Mouse (Mus musculus): Measurements from ENCODE around the gene Ankrd13b. TPM values are rescaled to one million over a fixed set of nuclear protein-coding genes. Genes with fewer than 3 reads are reported as not detected.

The Ankrd13b gene
- polyA plus RNA-seq, 3 experiments from 2014 or later, result 0.39 to 1.6 (median 0.91) TPM

DNA sequence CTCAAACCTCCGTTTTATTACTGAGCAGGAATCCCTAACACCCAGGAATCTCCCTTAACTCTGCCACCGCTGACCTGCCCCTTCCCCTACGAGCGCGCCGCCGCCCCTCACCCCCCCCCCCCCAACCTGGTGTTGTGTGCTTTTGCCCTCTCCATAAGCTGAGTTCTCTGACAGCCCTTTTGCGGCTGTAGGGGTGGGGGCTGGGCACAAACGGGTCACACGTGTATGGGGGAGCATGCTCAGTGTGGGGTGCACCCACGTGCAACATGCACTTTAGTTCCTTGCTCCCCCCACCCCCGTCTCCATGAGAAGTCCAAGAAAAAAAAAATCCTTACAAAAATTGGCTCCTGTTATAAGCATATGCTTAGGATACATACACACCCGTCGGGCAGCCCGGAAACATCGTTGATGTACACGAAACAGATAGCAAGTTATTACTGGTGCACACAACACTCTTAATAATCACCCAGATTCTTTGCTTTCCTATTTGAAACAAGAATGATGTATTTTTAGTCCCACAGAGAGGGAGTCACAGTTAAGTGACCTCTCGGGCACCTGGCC lies 2.9 kb upstream of the Ankrd13b start:
- no peak for ATAC-seq

DNA sequence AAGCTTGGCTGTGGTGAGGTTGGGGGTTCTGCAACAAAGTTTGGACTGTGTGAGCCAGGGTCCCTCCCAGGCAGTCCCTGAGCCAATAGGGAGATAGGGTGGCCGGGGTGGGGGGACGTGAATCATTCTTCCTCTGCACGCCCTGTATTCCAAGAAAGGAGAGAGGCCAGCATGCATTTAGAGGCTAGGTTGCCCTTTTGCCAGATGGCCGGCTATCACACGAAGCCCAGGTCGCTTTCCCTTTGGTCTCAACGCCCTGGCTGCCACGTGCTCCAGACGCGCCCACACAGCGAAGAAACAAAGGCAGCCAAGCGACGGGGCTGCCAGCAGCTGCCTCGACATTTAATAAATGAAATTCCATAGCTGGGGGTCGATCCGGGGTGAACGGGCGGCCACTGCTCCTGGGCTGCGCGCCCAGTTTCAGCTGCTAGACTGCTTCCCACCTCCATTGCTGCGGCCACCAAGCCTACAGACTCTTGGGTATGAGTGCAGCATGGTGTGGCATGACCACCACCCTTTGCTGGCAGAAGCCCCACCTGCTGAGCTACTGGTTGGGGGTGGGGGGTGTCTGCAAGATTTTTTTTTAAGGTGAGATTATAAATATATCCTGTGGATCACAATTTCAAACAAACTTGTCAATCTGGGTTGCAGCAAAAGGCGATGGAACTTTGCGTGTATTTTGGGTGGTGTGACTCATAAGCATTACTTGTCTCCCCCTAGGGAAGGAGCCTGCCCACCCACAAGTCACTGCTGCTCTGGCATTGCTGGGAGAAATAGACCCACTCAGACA lies 2.2 kb upstream of the Ankrd13b start:
- ATAC-seq, result peak; percentile 3

DNA sequence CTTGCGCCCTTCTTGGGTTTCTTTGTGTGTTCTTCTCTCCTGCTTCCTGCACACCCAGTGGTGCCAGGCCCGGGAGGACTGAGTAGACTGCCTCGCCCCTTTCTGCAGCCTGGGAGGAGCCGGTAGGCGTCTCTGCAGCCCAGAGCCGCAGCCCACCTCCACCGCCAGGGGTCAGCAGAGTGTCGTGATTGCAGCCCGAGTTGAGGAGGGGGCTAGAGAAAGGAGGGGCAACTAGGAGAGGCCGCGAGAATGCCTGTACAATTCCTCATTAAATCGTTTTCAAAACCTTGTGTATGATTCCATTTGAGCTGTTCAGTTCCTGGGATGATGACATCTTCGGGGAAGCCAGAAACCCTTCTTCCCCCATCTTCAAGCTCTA lies 1.6 kb upstream of the Ankrd13b start:
- ATAC-seq, result peak; percentile 73

- no peak for ATAC-seq
Measured at GRCm38 (mm10) chr11:77490451-77490850, 973 bp upstream of the Ankrd13b start.

DNA sequence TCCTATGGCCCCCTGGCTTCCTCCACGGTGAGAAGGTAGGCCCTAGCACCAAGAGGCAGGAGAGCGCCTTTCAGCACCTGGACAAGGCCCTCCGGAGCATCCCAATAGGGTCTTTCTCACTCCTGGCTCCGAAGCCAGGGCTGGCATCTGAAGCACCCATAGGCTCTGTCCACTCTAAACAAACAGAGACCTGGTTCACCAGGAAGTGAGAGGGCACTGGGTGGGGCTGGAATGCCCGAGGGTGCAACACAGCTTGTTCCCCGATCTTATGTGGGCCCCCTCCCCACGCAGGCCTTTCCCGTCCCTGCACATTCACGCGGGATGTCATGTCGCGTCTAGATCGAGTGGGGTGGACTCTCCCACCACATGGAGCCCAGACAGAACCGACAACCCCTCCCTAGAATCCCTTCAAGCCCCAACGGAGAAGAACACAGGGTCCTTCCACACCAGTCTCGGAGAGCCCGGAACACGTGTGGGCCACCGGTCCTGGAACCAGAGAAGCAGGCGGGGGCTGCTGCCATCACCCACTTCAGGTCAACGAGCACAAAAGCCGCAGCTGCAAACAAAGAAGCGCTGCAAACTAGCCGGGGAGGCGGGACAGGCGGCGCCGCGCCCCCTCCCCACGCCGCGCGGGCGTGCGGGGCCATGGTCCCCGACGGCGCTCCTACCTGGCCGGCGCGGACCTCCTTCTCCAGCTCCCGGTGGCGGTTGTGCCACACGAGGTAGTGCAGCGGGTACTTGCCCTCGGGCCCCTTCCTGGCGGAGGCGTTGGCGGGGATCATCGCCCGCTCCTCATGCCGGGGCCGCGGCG lies 502 bp downstream of the Ankrd13b start:
- ATAC-seq, result no peak

GRCm38 (mm10) chr11:77486798-77487197 lies 2.7 kb downstream of the Ankrd13b start:
- ATAC-seq, result no peak

DNA sequence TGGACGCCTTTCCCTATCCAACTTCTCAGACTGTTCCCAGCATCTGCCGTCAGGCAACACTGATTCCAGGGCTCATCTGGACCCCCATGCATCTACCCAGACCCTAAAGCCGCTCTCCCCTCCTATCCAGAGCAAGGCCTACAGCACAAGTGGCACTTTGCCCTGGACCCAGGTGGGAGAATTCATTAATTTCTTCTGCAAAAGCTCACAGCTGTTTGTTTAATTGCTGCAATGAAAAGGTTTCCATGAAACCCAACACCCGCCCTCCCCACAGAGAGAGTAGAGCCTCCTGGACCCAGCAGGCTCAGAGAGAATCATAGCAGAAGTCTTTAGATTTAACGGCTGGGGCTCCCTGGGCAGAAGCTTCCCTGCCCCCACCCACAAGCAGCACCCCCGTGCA lies 4.2 kb downstream of the Ankrd13b start:
- ATAC-seq, result no peak

- ATAC-seq, result peak; percentile 100
Measured at GRCm38 (mm10) chr11:77483510-77484255, 5.8 kb downstream of the Ankrd13b start.

DNA sequence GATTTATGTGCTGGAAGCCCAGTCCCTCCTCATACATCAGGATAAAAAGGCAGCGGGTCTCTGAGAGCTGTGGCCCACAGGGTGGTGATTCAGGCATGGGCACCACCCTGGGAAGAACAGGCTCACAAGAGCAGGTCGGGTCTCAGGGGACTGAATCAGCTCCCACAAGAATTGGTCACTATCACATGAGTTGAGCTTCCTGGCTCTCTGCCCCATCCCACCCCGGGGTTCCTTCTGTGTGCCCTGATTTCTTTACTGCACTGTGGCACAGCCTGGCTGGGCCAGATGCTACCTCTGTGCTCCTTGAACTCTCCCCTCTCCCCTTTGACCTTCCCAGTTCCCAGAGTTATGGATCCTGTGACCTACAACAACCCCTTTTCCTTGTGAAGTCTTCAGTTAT lies 6.4 kb downstream of the Ankrd13b start:
- no peak for ATAC-seq

GRCm38 (mm10) chr11:77476895-77477294 lies 12.6 kb downstream of the Ankrd13b start:
- no peak for ATAC-seq

DNA sequence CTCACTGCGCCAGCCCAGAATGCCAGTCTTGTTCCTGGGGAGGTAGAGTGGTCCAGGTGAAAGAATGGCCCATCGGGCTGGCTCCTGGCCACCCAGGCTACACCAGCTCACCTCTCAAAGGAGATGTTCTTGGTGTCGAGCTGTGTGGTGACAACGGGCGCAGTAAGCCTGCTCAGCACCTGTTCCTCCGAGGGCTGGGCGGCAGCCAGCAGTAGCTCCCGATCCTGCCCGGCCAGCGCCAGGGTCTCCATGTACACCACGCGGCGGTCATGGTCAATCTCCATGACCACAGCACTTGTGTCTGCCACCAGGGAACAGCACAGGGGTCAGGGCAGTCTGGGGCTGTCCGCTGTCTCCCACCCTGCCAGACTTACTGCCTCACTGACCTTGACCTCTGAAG lies 13.3 kb downstream of the Ankrd13b start:
- ATAC-seq, result no peak

GRCm38 (mm10) chr11:77472775-77473174 lies 16.7 kb downstream of the Ankrd13b start:
- ATAC-seq, result no peak

DNA sequence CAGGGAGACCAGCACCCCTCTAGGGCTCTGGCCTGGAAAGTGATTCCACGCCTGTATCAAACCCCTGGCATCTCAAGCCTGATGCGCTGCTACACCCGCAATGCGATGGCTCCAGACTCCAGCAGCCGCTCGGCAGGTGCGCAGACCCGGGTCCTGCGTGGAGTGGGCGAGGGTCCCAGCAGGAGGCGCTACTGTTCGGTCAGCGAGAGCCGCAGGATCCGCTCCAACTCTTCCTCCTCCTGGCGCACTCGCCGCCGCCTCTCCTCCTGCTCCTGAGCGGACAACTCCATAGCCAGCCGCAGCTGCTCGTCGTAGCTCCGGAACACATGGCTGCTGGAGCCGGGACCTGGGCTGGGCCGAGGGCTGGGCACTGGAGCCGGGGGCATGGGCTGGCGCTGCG lies 18.1 kb downstream of the Ankrd13b start:
- no peak for ATAC-seq

GRCm38 (mm10) chr11:77468397-77468796 lies 21.1 kb downstream of the Ankrd13b start:
- no peak for ATAC-seq

GRCm38 (mm10) chr11:77467784-77468183 lies 21.7 kb downstream of the Ankrd13b start:
- ATAC-seq, result peak; percentile 81

DNA sequence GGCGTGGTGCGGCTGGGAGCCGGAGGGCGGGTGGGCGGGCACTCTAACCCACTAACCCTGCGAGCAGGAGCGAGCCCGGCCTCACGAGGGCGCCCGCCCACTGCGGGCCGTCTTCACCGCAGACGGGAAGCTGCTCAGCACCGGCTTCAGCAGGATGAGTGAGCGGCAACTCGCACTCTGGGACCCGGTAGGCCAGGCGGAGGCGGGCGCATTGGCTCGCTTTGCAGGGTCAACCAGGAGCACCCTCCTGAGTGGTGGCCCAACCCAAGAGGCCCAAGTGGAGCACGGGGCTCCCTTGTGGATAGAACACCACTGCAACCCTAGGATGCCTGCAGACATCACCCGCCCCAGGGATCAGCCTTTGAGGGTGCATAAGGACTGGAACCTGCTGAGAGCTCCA lies 22.3 kb downstream of the Ankrd13b start:
- peak; percentile 89 for ATAC-seq

GRCm38 (mm10) chr11:77466544-77466943 lies 22.9 kb downstream of the Ankrd13b start:
- ATAC-seq, result no peak

- ATAC-seq, result no peak
Measured at GRCm38 (mm10) chr11:77465111-77465510, 24.4 kb downstream of the Ankrd13b start.

DNA sequence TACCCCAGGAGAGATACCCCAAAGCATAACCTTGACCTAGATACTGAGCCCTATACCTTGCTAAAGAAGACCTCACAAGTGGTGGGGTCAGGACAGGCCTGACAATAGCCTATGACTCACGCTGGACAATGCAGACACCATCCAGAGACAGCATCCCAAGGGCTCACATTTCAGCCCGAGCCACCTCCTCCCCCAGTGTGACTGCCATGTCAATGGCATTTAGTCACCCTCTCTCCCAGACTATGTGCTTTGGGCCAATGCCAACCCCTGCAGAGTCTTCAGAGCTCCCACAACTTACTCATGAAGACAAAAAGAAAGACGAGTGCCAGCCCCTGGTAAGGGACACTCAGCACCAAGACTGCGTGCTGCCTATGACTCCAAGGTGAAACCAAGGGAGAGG lies 24.8 kb downstream of the Ankrd13b start:
- no peak for ATAC-seq

DNA sequence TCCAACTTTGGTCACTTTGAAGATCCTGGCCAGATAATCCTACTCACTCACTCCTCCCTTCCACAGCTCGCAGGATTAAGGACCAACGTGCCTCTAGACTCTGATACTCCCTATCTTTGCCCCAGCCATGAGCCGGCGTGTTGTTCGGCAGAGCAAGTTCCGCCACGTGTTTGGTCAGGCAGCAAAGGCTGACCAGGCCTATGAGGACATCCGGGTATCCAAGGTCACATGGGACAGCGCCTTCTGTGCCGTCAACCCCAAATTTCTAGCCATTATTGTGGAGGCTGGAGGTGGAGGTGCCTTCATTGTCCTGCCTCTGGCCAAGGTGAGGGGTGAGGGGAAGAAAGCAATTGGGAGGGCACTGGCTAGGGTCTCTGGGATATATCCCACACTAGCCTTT lies 25.7 kb downstream of the Ankrd13b start:
- ATAC-seq, result no peak

DNA sequence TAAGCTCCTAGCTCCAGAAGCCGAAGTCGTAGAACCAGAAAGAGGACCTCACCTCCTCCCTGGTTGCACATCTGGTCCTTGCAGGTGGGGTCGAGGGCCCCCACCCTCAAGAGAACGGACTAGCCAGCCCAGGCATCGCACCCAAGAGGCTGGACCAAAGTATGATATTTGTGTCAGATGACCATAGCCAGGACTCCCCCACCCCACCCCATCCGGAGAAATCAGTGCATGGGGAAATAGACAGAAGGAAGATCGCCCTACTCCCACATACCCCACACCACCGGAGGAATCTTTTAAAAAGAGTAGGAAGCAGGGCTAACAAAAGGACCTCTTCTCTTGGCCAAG lies 26.4 kb downstream of the Ankrd13b start:
- ATAC-seq, result no peak

DNA sequence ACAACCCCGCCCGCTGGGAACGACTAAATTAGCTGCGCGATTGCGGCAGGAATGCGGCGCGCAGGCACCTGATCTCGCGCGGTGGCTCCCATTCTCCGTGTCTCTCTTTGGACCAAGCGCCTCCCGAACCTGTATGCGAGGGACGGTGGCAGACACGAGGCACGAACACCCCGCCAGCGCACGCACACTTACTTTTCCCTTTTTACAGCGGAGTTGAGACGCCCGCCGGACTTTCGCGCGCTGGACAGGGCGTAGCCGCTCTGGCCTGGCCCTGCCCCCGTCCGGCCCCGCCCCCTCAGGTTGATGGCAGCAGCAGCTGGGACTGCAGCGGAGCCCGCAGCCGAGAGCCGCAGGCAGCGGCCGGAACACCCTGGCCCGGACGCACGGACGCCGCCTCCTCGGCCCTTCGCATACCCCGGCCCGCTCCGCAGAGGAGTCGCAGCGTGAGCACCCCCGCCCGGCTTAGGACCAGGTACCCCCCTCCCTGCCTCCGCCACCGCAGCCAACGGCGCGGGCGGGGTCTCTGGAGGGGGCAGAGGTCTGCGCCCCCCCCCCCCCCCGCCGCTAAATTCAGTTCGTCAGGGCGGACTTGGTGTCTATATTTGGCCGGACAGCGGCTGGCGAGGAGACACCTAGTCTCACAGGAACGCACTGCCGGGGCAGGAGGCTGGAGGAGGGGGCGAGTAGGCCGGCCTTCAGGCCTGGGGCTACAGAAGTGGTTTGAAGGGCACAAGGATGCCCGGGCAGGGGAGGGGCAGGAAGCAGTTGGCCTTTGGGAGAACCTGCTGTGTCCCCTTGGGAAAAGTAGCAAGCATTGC lies 27.0 kb downstream of the Ankrd13b start, which contains the start of gene Coro6:
TSS of gene Coro6 (plus strand) at position 129 of the 818 bp plus-strand sequence.
- no peak for ATAC-seq
